Mouse (Mus musculus): ENCODE measurements around the gene Ucp3.

GRCm38 (mm10) chr7:100431103-100431502, 41.7 kb upstream of the Ucp3 start:
- TF ChIP-seq CTCF (IDR thresholded peaks at IDR 0.05; ENCODE audit: control insufficient read depth, insufficient read depth, insufficient read length) (no peak), MAX (IDR thresholded peaks at IDR 0.05) (no peak), CEBPB (IDR thresholded peaks at IDR 0.05; ENCODE audit: low read depth) (no peak), FOSL1 (IDR thresholded peaks at IDR 0.05; ENCODE audit: insufficient read depth, low read length, poor library complexity, severe bottlenecking) (no peak), MYOG (IDR thresholded peaks at IDR 0.05; ENCODE audit: control insufficient read depth, extremely low read depth, insufficient read length) (no peak)
